Mouse (Mus musculus) ovary, postnatal 36 days (tissue): Measurements from ENCODE around the gene Ube2g2.

Experiments used
- DNase-seq: peaks from one replicate; pipeline ENCODE4 v3.0.0; 2022; ENCODE audit warnings: low spot score, mixed read lengths

Gene Ube2g2

GRCm38 (mm10) chr10:77622055-77622988 lies at the start of gene Ube2g2:
Gene Ube2g2, plus strand, starts transcription at chr10:77622275.
- peak; percentile 96 for DNase-seq

DNA sequence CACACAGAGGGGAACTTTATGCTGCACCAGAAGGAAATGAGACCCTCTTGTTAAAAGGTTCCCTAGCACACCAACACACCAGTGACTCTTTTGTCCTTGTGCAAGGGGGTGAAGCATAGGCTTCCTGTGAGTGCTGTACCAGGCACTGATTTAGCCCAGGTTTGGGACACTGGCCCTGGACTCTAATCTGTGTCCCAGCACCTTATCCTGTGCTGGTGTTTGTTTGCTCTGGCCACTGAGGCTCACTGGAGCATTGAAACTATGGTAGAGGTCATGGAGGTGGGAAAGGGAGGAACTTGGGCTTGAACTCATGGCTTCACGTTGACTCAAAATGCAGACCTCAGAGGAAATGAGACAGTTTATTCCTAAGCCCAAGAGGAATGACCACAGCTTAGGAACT lies 48.9 kb upstream of the Ube2g2 start:
- no peak for DNase-seq

DNA sequence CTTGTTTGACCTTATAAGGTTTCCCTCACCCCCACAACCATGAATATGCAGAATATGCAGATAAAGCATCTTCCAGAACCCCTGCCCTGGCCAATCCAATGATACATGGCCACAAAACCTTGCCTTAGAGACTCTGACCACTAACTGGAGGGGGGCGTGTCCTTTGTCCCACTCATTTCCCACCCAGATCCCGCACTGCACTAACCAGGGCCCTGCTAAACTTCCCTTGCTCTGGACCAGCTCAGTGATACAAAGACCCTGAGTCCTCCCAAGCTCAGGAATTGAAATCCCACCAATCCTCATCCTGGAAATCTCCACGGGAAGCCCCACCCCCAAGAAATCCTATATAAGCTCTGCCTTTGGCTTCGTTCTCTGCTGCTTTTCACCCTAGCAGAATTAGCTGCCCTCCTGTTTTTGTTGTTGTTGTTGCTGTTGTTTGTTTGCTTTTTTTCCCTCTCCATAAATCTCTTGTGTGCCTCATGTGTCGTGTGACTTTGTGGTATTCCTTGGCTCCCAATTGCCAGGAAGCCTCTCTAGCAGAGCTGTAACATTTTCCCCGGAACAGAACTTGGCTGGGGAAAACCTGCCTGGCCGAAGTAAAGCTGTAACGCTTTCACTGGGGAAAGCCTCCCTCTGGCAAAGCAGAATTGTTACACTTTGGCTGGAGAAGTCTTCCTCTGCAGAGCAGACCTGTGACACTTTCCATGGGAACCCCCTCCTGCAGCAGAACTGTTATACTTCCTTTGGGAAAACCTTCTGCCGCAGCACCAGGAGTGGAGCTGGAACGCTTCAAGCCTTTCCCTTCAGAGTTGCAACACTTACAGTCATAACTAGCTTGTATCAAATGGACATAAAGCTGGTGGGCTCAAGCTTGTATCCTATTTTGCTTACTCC lies 41.8 kb upstream of the Ube2g2 start:
- DNase-seq: no peak

DNA sequence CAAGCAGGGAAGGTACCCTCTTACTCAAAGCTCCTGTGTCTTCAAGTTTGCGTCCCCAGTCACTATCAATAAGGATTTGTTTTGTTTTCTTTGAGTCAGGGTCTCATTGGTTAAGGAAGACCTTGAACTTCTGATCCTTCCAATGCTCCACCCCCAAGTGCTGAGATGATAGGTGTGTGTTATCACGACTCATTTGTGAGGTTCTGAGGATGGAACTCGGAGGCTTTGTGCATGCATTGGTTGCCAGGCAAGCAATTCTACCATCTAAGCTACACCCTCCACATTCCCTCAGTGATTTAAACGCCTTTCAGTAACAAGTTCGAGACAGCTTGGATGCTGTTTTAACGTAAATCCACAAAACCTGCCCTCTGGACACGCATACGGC lies 41.1 kb upstream of the Ube2g2 start:
- no peak for DNase-seq

- peak; percentile 97 for DNase-seq
Observed at GRCm38 (mm10) chr10:77581408-77582284, 40.4 kb upstream of the Ube2g2 start, which contains the start of gene Pttg1ip. Gene Pttg1ip, plus strand, starts transcription at chr10:77581720.

DNA sequence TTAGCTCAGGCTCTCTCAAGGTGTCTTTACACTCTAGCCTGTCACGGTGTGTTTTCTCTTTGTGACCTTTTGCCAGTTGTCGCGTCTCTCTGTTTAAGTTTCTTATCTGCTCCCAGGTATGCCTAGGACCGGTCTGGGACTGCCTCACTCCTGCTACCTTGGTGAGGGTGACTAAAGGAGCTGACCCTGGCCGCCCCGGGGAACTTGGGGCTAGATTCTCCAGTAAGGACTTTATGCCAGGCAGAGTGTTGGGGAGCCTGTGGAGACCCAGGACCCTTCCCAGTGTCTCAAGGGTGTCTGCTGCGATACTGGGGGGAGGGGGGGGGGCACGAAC lies 39.8 kb upstream of the Ube2g2 start:
- no peak for DNase-seq

DNA sequence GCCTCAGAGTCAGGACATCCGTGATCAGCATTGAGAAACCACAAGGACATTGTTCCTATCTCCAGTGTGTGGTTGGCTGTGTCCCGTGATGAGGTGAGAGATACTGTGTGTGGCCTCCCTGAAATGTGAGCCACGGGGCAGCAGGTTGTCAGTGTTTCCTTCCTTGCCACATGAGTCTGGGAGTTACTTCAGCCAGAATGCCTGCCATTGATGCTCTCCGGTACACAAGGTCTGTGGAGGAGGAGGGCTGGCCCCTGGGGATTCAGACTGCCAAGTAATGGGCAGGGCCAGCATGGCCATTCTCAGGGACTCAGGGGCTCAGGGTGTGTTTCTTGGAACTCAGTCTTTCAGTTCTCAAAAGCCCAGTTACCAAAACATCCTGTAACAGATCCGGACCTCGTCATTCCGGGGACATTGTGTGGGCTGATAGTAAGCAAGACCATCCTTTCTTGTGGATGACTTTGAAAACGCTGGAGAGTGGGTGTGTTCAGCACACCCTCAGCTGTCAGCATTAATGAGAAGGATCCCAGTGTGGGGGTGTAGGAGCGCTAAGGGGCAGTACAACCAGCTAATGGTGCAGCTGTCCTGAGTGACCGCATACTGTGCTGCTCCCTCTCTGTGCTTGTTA lies 38.2 kb upstream of the Ube2g2 start:
- no peak for DNase-seq

DNA sequence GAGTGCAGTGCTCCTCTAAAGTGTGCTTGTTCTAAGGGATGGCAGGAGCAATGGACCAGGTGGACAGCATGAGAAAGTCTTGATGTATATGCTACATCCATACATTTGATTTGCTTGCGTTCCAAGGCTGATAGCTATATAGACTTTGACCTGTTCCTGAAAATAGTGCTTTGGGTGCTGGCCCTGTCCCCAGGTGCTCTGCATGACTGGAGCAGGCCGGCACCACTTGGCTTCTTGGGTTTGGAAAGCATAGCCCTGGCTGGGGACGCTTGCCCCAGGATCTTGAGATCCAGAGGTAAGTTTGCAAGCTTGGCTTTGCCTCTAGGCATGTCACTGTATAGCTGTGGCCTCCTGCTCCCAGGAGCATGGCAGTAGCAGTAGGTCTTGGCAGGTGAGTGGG lies 35.4 kb upstream of the Ube2g2 start:
- DNase-seq: no peak

DNA sequence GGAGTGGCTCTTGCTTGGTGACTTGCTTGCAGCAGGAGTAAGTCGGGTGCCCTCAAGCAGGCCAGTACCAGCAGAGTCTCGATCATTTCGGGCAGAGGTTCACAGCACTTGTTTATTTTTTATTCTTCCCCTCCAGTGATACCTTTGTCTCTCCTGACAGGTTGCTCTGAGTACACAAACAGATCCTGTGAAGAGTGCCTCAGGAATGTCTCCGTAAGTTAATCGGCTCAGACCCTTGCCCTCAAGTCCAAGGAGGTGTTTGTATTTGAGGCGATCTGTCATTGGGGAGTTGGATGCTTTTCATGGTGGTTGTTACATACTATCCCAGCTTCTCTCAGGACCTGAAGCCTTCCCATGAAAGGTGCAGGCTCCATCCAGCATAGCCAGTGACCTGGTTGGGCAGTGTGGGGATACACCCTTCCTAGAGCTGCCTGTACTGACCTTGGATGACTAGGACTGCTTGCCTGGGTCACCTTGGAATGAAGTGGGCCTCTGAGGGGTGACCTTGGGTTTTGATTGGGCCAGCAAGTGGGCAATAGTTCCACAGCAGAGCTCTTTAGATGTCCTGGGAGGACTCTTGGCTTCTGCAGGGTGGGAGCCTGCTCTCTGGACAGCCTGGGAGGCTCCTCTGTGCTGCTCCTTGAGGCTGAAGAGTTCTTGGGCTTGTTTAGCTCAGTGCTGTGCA lies 34.8 kb upstream of the Ube2g2 start:
- no peak for DNase-seq

GRCm38 (mm10) chr10:77588036-77588435 lies 34.0 kb upstream of the Ube2g2 start:
- DNase-seq: no peak

DNA sequence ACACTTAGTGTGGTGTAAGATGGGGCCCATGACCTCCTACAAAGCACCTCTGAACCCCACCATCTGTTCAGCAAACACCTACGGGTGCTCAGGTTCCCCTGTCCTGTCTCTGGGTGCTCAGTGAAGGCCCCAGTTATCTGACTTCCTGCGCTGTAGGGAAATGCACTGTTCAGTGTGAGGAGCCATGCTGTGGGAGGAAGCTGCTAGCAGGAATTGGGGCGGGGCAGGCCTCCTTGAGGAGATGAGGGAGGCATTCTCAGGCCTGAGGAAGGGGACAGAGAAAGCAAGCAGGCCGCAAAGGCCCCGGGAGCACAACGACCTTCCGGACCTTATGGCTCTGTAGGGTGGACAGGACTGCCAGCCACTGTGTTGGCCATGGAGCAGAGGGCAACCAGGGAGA lies 33.0 kb upstream of the Ube2g2 start:
- DNase-seq: no peak

DNA sequence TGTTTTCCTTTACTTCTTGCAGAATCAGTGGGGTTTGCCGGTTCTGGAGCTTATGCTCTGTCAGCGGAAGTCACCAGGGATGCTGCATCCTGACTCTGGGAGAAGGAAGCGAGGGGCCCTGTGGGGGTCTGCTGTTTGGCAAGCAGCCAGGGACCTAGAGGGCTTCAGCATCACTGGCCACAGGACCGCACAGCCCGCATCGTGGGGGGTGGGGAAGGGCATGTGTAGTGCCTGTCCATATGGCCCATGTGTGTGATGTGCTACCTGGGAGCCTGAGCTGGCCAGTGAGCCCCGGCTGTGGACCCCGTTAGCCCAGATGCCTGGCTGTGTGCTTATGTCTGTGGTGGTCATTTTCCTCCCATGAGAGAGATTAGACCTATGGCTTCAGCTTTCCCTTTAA lies 32.3 kb upstream of the Ube2g2 start:
- no peak for DNase-seq

DNA sequence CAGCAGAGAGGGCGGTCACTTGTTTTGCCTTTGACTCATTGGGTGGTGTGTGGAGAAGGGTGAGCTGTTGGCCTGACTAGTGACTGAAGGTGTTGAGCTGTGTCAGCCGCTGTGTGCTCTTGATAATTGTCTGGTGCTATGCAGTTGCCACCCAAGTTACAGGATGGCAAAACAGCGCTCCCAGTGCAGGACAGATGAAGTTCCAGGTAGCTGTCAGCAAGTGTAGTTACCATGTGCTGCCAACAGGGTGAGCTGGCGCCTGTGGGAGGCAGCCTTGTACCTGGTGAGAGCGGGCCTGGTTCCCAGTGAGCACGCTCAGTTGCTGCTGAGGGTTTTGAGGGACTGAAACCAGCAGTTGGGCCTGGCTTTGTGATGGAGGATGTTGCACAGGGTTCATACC lies 31.3 kb upstream of the Ube2g2 start:
- DNase-seq: peak; percentile 52

GRCm38 (mm10) chr10:77591546-77591945 lies 30.5 kb upstream of the Ube2g2 start:
- DNase-seq: no peak

DNA sequence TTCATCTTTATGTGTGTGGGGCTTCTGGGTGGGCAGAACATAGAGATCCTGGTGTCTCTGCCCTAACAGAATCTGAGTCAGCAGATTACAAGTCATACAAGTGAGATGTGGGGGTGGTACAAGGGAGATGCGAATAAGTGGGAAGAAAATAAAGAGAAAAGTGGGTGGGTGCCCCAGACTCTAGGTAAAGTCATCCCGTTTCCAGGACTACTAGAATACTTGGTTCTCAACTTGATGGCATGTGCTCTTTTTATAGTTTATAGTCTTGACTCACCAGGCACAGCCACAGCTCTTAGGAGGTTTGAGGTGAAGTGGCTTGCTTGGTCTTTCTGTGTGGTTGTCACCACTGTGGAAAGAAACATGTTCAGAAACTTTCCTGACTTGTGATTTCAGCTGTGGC lies 26.0 kb upstream of the Ube2g2 start:
- no peak for DNase-seq

- DNase-seq: no peak
Observed at GRCm38 (mm10) chr10:77603021-77603420, 19.1 kb upstream of the Ube2g2 start.

DNA sequence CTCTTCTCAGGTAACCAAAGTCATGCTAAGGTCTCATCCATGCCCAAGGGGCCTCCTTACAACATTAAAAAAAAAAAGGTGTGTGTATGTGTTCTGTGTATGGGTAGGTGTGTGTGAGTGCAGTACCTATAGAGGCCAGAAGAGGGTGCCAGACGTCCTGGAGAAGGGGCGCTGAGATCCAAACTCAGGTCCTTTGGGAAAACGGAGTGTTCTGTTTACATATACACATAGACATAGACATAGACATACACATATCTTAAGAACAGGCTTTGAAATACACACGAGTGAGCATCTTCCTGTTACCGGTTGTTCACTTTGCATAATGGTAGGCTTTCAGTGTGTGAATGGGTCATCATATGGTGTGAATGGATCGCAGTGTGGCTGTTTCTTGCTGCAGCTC lies 18.0 kb upstream of the Ube2g2 start:
- DNase-seq: no peak

GRCm38 (mm10) chr10:77604958-77605357 lies 17.1 kb upstream of the Ube2g2 start:
- DNase-seq: no peak

DNA sequence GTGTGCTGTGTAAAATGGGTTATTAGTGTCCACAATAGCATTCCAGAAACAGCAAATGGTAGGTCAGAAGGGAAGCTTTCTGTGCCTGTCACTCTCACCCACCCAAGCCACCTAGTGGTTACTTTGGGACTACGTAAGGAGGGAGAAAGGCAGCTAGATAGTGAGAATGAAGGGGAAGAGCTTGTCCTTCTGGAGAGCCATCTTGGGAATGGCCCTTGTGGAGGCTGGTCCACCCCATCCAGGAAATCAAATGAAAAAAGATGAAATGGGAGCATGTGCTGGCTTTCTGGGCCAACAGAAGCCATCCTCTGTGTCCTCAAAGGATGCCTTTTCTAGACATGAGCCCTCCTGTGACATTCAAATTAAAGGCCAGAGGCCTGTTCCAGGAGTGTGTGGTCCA lies 16.7 kb upstream of the Ube2g2 start:
- no peak for DNase-seq

GRCm38 (mm10) chr10:77605908-77606826 lies 15.9 kb upstream of the Ube2g2 start, which contains the start of the genes Sumo3 and Gm49325:
Gene Sumo3, plus strand, starts transcription at chr10:77606097.
Gene Gm49325, plus strand, starts transcription at chr10:77606197.
- DNase-seq: peak; percentile 98
